ENCODE assay signal across 9 mouse cellular contexts in the genomic region with DNA sequence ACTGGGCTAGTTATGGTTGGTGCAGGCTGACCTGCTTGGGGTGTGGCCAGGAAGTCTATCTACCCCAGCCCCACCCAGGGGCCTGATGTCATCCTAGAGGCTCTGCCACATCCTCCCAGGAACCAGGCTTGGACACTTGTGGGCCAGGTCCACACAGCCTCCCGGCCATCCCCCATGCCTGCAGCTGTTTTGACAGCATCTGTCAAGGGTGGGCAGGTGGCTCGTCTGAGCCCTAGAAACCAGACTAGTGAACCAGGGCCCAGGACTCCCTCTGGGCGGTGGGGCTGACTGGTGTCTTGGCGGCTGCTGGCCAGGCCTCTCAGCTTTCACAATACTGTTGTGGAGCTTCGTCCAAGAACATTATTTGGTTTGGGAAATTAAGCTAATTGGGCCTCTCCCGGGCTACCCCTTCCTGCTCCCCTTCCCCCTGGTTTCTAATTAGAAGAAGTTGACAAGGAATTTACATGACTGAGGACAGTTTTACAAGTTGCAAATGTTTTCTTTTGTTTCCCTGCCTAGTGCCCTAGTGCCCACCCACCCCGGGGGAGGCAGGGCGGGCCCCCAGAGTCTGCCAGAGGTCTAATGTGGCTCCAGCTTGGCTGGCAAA. TPM values are rescaled to one million over a fixed set of nuclear protein-coding genes. Genes with fewer than 3 reads are reported as not detected.
DNase-seq lines count a peak whose midpoint lies in the region; ATAC-seq and TF ChIP-seq lines count a peak whose summit lies in the region.
"Had no signal": no experiment of that assay in that cellular context is flagged by ENCODE, and none has a peak within 500 bp of the region (broad histone marks: within the 10 kb centered on the region; RNA-seq: fewer than 3 reads in every experiment).

No protein-coding gene starts in this region.

- peak overlapping the region; percentile 5; the same call in 1 of the 2 replicates for H3K27ac ChIP-seq in heart, adult 2 months
- H3K27ac ChIP-seq in forebrain, embryonic 15.5 days (replicated peaks), result 0 out of 2 replicates have a peak overlapping the region, but pooled peaks have one; percentile 25
- peak overlapping the region; percentile 79; the same call in 1 of the 2 replicates for H3K27ac ChIP-seq in limb, embryonic 12.5 days
- H3K27ac ChIP-seq in stomach, postnatal 0 days (replicated peaks), result no peak overlapping the region

- no peak for TF ChIP-seq EP300 in heart, adult 2 months (IDR thresholded peaks at IDR 0.05; ENCODE audit: insufficient read depth, low read depth, low read length)
- TF ChIP-seq EP300 in stomach, postnatal 0 days (optimal IDR thresholded peaks at IDR 0.05), result no peak

- no peak overlapping the region for H3K9ac ChIP-seq in heart, adult 2 months (ENCODE audit: low read depth, low read length)
- H3K9ac ChIP-seq in forebrain, embryonic 15.5 days (replicated peaks), result no peak overlapping the region
- H3K9ac ChIP-seq in limb, embryonic 12.5 days (replicated peaks), result no peak overlapping the region; the same call in 1 of the 2 replicates
- H3K9ac ChIP-seq in stomach, postnatal 0 days (ENCODE audit: low read length), result no peak overlapping the region

- intact Hi-C loops in heart, adult 2 months (cut with DNase I), result no loop called here

- H3K27me3 ChIP-seq in heart, adult 2 months (ENCODE audit: control insufficient read depth, insufficient read depth, low read length), result no peaks in the 10 kb centered on the region
- peaks cover 6% of the 10 kb centered on the region; the same call in 1 of the 2 replicates for H3K27me3 ChIP-seq in forebrain, embryonic 15.5 days
- H3K27me3 ChIP-seq in limb, embryonic 12.5 days, result no peaks in the 10 kb centered on the region; the same call in 1 of the 2 replicates
- H3K27me3 ChIP-seq in stomach, postnatal 0 days (ENCODE audit: control insufficient read depth, insufficient read depth, low read length), result no peaks in the 10 kb centered on the region

- H3K4me2 ChIP-seq in forebrain, embryonic 15.5 days (replicated peaks), result no peak overlapping the region
- no peak overlapping the region for H3K4me2 ChIP-seq in limb, embryonic 12.5 days
- no peak overlapping the region for H3K4me2 ChIP-seq in stomach, postnatal 0 days (replicated peaks; ENCODE audit: low read depth)

- TF ChIP-seq CTCF in heart, adult 2 months (IDR thresholded peaks at IDR 0.05), result no peak
- TF ChIP-seq CTCF in stomach, postnatal 0 days (IDR thresholded peaks at IDR 0.05; ENCODE audit: low read depth), result no peak

- TF ChIP-seq POLR2A in heart, adult 2 months (IDR thresholded peaks at IDR 0.05; ENCODE audit: insufficient read depth, low read depth, low read length), result no peak

- WGBS in heart, adult 2 months, result 47% methylated on average over 8 of the region's 8 CpGs
- WGBS in forebrain, embryonic 15.5 days, result 13% methylated on average over 8 of the region's 8 CpGs
- WGBS in limb, embryonic 12.5 days, result 38% methylated on average over 8 of the region's 8 CpGs
- WGBS in stomach, postnatal 0 days, result 73% methylated on average over 8 of the region's 8 CpGs

- no peaks in the 10 kb centered on the region for H3K36me3 ChIP-seq in heart, adult 2 months (ENCODE audit: control insufficient read depth, insufficient read depth, low read length)
- peaks cover 37% of the 10 kb centered on the region for H3K36me3 ChIP-seq in forebrain, embryonic 15.5 days
- peaks cover 63% of the 10 kb centered on the region for H3K36me3 ChIP-seq in limb, embryonic 12.5 days
- H3K36me3 ChIP-seq in stomach, postnatal 0 days (ENCODE audit: control insufficient read depth, insufficient read depth, low read length), result peaks cover 20% of the 10 kb centered on the region

- DNase-seq in heart, adult 2 months, result peak; percentile 60 to 67
- DNase-seq in heart, postnatal 4 days, result no peak
- DNase-seq in ES-CJ7 (ENCODE audit: low read depth, low spot score), result peak; percentile 55
- DNase-seq in stomach, postnatal 0 days (ENCODE audit: low spot score), result no peak
- DNase-seq in left cerebral cortex, adult 9 months (ENCODE audit: low spot score in 2 of 2), result no peak

- H3K79me2 ChIP-seq in heart, adult 2 months (replicated peaks; ENCODE audit: control insufficient read depth, insufficient read depth, low read length), result no peaks in the 10 kb centered on the region; the same call in 1 of the 2 replicates

- peak; percentile 79 for ATAC-seq in forebrain, embryonic 15.5 days (replicated peaks)
- ATAC-seq in limb, embryonic 12.5 days (ENCODE audit: insufficient number of reproducible peaks, insufficient read depth, low FRiP score, low TSS enrichment, low read depth), result no peak
- ATAC-seq in stomach, postnatal 0 days (ENCODE audit: low FRiP score, low TSS enrichment), result peak; percentile 40; the same call in 1 of the 2 replicates
- ATAC-seq in cerebellum, adult (ENCODE audit: insufficient number of reproducible peaks, low FRiP score, low TSS enrichment), result no peak

- no peak overlapping the region for H3K4me3 ChIP-seq in heart, adult 2 months
- H3K4me3 ChIP-seq in forebrain, embryonic 15.5 days, result no peak overlapping the region
- H3K4me3 ChIP-seq in limb, embryonic 12.5 days (replicated peaks), result no peak overlapping the region
- no peak overlapping the region for H3K4me3 ChIP-seq in stomach, postnatal 0 days (ENCODE audit: low read depth, low read length)
- H3K4me3 ChIP-seq: erythroblast, embryonic 14.5 days had no signal

- H3K9me3 ChIP-seq in forebrain, embryonic 15.5 days, result no peaks in the 10 kb centered on the region
- no peaks in the 10 kb centered on the region for H3K9me3 ChIP-seq in limb, embryonic 12.5 days
- H3K9me3 ChIP-seq in stomach, postnatal 0 days (ENCODE audit: control insufficient read depth, low read length), result no peaks in the 10 kb centered on the region

- peaks cover 14% of the 10 kb centered on the region for H3K4me1 ChIP-seq in heart, adult 2 months (ENCODE audit: control insufficient read depth, insufficient read depth, low read length)
- H3K4me1 ChIP-seq in forebrain, embryonic 15.5 days, result peaks cover 43% of the 10 kb centered on the region
- H3K4me1 ChIP-seq in limb, embryonic 12.5 days (replicated peaks), result peaks cover 59% of the 10 kb centered on the region
- no peaks in the 10 kb centered on the region for H3K4me1 ChIP-seq in stomach, postnatal 0 days (replicated peaks; ENCODE audit: control insufficient read depth, insufficient read depth)

RNA-seq across cellular contexts. Expression of gene Bahcc1, which starts 36.9 kb away (rescaled TPM):
- 1 to 10 TPM; 5.4 to 9.7 TPM for total RNA-seq in heart, adult 2 months (2021)
- 5.9 and 6.4 TPM in 2 replicates for polyA plus RNA-seq in heart, adult 2 months (2012; rRNA removed)
- 10 to 100 TPM; 14.1 to 16.5 TPM for total RNA-seq in heart, postnatal 4 days (2021)
- polyA plus RNA-seq in forebrain, embryonic 15.5 days (2015; fragmentation: Nextera tagmentation; extraction: Ambion mirVana), result 15.4 and 16.1 TPM in 2 replicates
- 18.3 and 18.5 TPM in 2 replicates for polyA plus RNA-seq in limb, embryonic 12.5 days (2016; fragmentation: Nextera tagmentation; extraction: Ambion mirVana)
- polyA plus RNA-seq in stomach, postnatal 0 days (2015; fragmentation: Nextera tagmentation; extraction: Ambion mirVana), result 2.7 and 2.9 TPM in 2 replicates

Comparison
In these comparisons a context has a peak if more than half of its experiments do, and no peak if none do; other contexts are left out.
1. DNase-seq: peak in heart, adult 2 months (2 of 2) and ES-CJ7 (single experiment); none in heart, postnatal 4 days (single experiment), stomach, postnatal 0 days (single experiment) and left cerebral cortex, adult 9 months (0 of 2).
2. ATAC-seq: peak in forebrain, embryonic 15.5 days (single experiment) and stomach, postnatal 0 days (single experiment); none in limb, embryonic 12.5 days (single experiment) and cerebellum, adult (single experiment).